Mouse (Mus musculus) T-helper 1 cell (primary cell): Measurements from ENCODE around the gene Ttll5.

Experiments
- in situ Hi-C: fragments of 300-600 bp; cut with MboI, MseI; formaldehyde crosslinking; loops from one replicate; pipeline ENCODE4 v1.15.1; 2025; ENCODE audit warnings: high pct_unique_total_duplicates

Ttll5 gene

DNA sequence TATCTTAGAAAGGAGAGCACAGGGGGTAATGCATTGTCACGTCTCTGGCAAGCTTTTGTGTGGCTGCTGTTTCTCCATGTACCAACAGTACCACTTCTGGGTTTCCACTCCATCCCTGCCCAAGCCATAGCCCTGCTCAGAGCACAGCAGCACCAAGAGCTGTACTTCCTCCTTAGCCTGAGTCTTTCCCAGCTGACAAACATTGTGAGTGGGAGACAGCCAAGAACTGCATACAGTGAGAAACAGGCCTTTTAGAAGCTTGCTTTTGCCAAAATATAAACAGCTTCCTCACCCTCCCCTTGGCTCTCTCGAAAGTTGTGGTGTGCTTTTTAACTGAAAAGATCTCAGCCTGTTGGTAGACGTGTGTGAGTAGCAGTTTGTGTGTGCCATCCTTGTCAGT is 182.9 kb downstream of the Ttll5 start:
- in situ Hi-C loops, result loop anchor here (25.0 kb wide), 1 partner anchor 1470 kb away; no protein-coding TSS in a partner anchor

GRCm38 (mm10) chr12:86010656-86011055 is 186.2 kb downstream of the Ttll5 start:
- in situ Hi-C loops, result loop anchor here (25.0 kb wide), 1 partner anchor 1473 kb away; no protein-coding TSS in a partner anchor

DNA sequence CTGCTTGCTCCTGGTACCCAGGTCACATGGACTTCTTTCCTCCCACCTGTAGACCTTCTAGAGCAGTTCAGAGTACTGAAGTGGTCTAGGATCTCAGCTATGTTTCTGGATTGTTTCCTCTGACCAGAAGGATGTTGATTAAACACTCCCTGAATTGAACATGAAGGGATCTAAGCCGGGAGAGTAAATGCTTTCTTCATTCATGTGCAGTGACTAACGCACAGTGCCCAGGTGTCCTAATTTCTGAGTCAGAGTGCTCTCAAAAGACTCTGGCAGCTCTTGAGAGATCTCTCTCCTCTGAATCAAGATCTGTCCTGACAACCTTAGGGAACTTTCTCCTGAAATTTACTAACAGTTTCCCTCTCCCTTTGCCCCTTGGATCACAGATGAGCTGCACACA is 187.7 kb downstream of the Ttll5 start:
- in situ Hi-C loops, result loop anchor here (25.0 kb wide), 1 partner anchor 1475 kb away; no protein-coding TSS in a partner anchor

DNA sequence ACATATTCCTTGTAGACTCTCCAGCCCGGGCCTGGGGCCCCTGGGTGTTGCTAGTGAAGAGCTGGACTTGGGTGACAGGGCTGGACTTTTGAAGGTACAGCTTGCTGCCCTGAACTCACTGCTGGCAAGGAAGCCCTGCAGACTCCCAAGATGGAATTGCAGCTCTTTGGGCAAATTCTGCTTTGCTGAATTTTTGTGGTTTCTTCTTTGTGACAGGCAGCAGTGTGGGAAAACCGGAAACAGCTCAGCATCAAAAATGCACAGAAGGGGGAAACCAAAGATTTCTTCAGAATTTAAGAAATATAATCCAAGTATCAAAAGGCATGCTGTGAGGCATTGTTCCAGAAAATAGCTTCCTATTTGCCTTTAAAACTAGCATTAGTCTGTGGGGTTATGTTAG is 189.7 kb downstream of the Ttll5 start:
- in situ Hi-C loops, result loop anchor here (25.0 kb wide), 1 partner anchor 1477 kb away; no protein-coding TSS in a partner anchor

DNA sequence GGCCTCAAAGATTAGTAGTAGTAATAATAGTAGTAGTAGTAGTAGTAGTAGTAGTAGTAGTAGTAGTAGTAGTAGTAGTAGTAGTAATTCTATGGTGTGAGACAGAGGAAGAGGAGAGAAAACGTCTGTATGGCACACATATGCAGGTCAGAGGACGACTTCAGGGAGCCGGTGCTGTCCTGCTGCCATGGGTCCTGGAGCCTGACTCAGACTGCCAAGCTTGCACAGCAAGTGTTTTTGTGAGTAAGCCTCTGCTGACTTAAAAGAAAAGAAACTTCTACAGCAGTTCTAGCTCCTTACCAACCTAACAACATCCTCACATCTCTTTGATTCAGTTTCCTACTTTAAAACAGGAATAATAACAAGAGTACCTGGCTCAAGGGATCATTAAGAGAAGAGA is 190.2 kb downstream of the Ttll5 start:
- in situ Hi-C loops, result loop anchor here (25.0 kb wide), 1 partner anchor 1477 kb away; no protein-coding TSS in a partner anchor

DNA sequence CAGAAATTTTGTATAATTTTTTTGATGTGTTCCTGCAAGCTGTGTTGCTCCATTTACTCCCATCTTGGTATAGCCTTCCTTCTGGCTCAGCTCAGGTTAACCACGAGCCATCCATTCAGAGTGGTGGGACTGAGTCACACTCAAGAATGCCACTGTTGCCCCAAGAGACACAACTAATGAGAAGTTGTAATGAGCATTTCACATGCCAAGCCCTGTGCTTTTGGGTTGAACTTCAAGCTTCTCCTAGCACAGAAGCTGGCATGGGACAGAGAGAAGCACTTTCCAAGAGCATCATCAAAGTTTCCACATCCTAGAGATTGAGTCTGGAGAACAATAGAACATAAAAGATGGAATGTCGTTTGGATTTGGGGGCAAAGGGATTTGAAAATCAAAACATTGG is 190.7 kb downstream of the Ttll5 start:
- in situ Hi-C loops, result loop anchor here (25.0 kb wide), 1 partner anchor 1478 kb away; no protein-coding TSS in a partner anchor

- in situ Hi-C loops, result loop anchor here (25.0 kb wide), 1 partner anchor 1480 kb away; no protein-coding TSS in a partner anchor
These were observed 192.9 kb downstream of the Ttll5 start for GRCm38 (mm10) chr12:86017360-86017759.

DNA sequence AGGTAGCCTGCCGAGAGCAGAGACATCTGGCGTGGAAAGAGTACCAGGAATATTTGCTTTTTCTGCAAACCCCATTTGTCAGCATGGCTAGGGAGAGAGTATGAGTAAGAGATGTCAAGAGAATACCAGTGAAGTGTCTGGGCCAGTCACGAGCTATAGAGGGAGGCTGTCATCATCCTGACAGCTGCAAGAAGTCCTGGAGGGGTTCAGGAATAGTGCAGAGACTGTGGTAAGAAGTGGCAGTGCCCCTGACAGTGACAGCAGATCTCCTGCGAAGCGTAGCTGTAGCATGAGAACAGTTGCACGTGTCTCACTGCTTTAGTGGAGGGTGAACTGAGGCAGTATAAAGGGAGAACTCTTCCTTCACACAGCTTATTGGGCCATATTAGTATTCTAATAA is 197.1 kb downstream of the Ttll5 start:
- in situ Hi-C loops, result loop anchor here (25.0 kb wide), 1 partner anchor 1484 kb away; no protein-coding TSS in a partner anchor

DNA sequence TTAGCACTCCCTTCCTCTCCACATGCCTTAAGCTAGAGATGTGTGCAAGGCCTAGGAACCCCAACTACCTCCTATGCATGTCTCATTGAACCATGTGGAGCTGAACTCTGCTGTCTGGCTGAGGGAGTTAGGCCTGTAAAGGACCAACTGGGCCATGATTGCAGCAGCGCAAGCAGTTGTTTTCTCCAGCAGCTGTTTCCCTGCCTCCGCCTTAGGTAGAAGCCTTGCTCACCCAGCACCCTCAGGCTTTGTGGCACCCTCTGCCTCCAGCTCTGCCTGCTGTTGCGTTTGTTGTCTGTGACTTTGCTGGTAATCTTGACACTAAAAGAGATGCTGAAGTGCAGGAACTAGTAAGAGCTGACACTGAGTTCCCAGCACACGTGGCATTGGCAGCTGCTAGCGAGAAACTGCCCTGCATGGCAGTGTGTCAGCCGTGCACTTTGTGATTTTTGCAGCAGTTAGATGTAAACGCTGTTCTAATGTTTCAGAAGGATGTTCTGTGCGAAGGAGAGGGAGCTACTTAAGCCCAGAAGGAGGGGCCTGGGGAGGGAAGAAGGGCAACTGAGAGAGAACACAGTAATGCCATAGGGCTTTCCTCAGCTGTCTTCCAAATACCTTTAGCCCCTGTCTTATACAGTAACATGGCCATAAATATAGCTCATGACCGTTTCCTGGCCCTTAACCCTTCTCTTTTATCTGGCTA is 198.0 kb downstream of the Ttll5 start:
- in situ Hi-C loops, result loop anchor here (25.0 kb wide), 1 partner anchor 1485 kb away; no protein-coding TSS in a partner anchor

DNA sequence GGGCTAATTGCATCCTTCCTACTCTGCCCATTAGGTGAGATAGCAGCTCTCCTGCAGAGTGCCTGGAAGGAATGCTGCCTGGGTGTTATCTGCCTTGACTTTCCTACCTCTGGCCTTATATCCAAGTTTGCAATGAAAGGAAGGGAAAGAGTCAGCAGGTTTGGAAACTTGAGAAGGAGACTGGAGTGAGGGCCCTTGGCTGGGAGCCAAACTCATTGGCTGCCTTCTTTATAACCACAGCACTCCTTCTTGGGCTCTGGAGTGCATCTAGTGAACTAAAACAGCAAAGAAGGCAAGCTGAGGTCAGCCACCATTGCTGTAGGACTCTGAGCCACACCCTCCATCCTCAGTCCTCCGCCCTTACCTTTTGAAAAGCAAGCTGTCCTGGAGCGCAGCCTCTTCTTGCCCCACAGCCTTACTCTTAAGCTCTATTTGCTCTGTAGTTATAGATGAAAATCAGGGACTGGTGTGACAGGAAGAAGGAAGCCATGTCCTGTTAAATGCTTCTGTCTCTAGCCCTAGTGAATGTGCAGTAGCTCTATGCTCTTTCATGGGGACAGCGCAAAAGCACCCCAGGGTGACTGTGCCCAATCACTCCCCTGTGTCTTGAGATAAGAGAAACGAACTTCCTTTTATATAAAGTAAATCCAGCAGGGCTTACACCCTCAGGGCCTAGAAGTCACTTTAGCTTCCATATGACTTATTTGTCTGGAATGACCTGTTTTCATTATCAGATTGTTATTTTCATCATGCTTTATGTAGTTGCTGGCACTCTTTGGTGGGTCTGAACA is 198.8 kb downstream of the Ttll5 start:
- in situ Hi-C loops, result loop anchor here (25.0 kb wide), 1 partner anchor 1486 kb away; no protein-coding TSS in a partner anchor

DNA sequence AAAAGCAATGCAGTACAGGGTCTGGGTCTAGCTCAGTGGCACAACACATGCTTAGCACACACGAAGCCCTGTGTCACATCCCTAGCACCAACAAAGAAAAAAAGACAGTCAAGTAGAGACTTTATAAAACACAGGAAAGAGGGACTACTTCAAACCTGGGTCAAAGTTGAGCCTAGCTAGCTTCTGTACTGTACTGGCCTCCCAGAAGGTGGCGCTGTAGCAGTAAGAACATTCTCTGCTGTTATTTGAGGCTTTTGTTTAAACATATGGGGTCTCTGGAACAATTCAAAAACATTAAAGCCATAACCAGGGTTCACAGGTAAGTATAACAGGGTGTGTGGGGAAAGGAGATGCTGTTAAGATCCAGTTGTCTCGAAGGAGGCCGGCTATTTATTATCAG is 200.0 kb downstream of the Ttll5 start:
- in situ Hi-C loops, result loop anchor here (25.0 kb wide), 1 partner anchor 1487 kb away; no protein-coding TSS in a partner anchor

GRCm38 (mm10) chr12:86025480-86025879 is 201.0 kb downstream of the Ttll5 start:
- in situ Hi-C loops, result no loop called here

- in situ Hi-C loops, result no loop called here
These were observed 202.5 kb downstream of the Ttll5 start for GRCm38 (mm10) chr12:86027000-86027399.

GRCm38 (mm10) chr12:86027747-86028146 is 203.3 kb downstream of the Ttll5 start:
- in situ Hi-C loops, result no loop called here

- in situ Hi-C loops, result no loop called here
These were observed 206.5 kb downstream of the Ttll5 start for GRCm38 (mm10) chr12:86030932-86031331.

GRCm38 (mm10) chr12:86035586-86035985 is 211.1 kb downstream of the Ttll5 start:
- in situ Hi-C loops, result no loop called here

- in situ Hi-C loops, result no loop called here
These were observed 212.1 kb downstream of the Ttll5 start for GRCm38 (mm10) chr12:86036368-86037166.

- in situ Hi-C loops, result no loop called here
These were observed 212.9 kb downstream of the Ttll5 start for GRCm38 (mm10) chr12:86037235-86037921.

GRCm38 (mm10) chr12:86039078-86039477 is 214.6 kb downstream of the Ttll5 start:
- in situ Hi-C loops, result no loop called here

- in situ Hi-C loops, result no loop called here
These were observed 215.3 kb downstream of the Ttll5 start for GRCm38 (mm10) chr12:86039751-86040150.

DNA sequence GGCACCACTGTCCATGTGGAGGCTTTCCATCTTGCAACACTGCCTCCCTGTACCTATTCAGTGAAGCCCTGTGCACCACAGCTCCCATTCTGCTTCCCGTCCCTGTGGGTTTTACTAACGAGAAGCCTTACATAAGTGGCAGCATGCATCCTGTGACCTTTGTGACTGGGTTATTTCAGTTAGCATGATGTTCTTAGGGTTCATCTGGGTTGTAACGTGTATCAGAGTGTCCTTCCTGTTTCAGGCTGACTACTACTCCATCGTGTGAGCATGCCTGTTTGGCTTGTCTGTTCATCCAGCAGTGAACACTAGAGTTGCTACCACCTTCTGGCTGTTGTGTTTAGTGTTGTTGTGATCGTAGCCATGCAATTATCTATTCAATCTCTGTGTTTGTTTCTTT is 221.7 kb downstream of the Ttll5 start:
- in situ Hi-C loops, result no loop called here
